Mouse (Mus musculus): ENCODE results near the gene Fgf10.
A peak's percentile ranks its signal among the peaks of the same experiment; 100 is the strongest.

The Fgf10 gene

GRCm38 (mm10) chr13:118669491-118669890 lies at the start of gene Fgf10:
Fgf10 (plus strand) TSS chr13:118669791.
- DNase-seq (ENCODE audit: extremely low spot score, low spot score) = no peak

- DNase-seq (ENCODE audit: extremely low spot score, low spot score) = no peak
These were observed 39.7 kb upstream of the Fgf10 start for GRCm38 (mm10) chr13:118629661-118630428.

GRCm38 (mm10) chr13:118631500-118631899 lies 38.1 kb upstream of the Fgf10 start:
- no peak for DNase-seq (ENCODE audit: extremely low spot score, low spot score)

GRCm38 (mm10) chr13:118636047-118636446 lies 33.5 kb upstream of the Fgf10 start:
- no peak for DNase-seq (ENCODE audit: extremely low spot score, low spot score)

GRCm38 (mm10) chr13:118642585-118642984 lies 27.0 kb upstream of the Fgf10 start:
- no peak for DNase-seq (ENCODE audit: extremely low spot score, low spot score)

- no peak for DNase-seq (ENCODE audit: extremely low spot score, low spot score)
These were observed 26.5 kb upstream of the Fgf10 start for GRCm38 (mm10) chr13:118643138-118643537.

- DNase-seq (ENCODE audit: extremely low spot score, low spot score) = no peak
These were observed 12.6 kb upstream of the Fgf10 start for GRCm38 (mm10) chr13:118656991-118657390.

- DNase-seq (ENCODE audit: extremely low spot score, low spot score) = no peak
These were observed 11.6 kb upstream of the Fgf10 start for GRCm38 (mm10) chr13:118658031-118658430.

GRCm38 (mm10) chr13:118658608-118659326 lies 10.8 kb upstream of the Fgf10 start:
- no peak for DNase-seq (ENCODE audit: extremely low spot score, low spot score)

- no peak for DNase-seq (ENCODE audit: extremely low spot score, low spot score)
These were observed 7.9 kb upstream of the Fgf10 start for GRCm38 (mm10) chr13:118661664-118662063.

GRCm38 (mm10) chr13:118664901-118665300 lies 4.7 kb upstream of the Fgf10 start:
- no peak for DNase-seq (ENCODE audit: extremely low spot score, low spot score)

- no peak for DNase-seq (ENCODE audit: extremely low spot score, low spot score)
These were observed 9.6 kb downstream of the Fgf10 start for GRCm38 (mm10) chr13:118679228-118679627.

GRCm38 (mm10) chr13:118693049-118693448 lies 23.5 kb downstream of the Fgf10 start:
- no peak for DNase-seq (ENCODE audit: extremely low spot score, low spot score)

GRCm38 (mm10) chr13:118695103-118695502 lies 25.5 kb downstream of the Fgf10 start:
- DNase-seq (ENCODE audit: extremely low spot score, low spot score) = no peak

GRCm38 (mm10) chr13:118703727-118704126 lies 34.1 kb downstream of the Fgf10 start:
- no peak for DNase-seq (ENCODE audit: extremely low spot score, low spot score)

- no peak for DNase-seq (ENCODE audit: extremely low spot score, low spot score)
These were observed 36.1 kb downstream of the Fgf10 start for GRCm38 (mm10) chr13:118705716-118706115.

GRCm38 (mm10) chr13:118709912-118710311 lies 40.3 kb downstream of the Fgf10 start:
- no peak for DNase-seq (ENCODE audit: extremely low spot score, low spot score)

- peak; percentile 22 for DNase-seq (ENCODE audit: extremely low spot score, low spot score)
These were observed 44.1 kb downstream of the Fgf10 start for GRCm38 (mm10) chr13:118713626-118714150.

- peak; percentile 72 for DNase-seq (ENCODE audit: extremely low spot score, low spot score)
These were observed 44.9 kb downstream of the Fgf10 start for GRCm38 (mm10) chr13:118714284-118715065.

- DNase-seq (ENCODE audit: extremely low spot score, low spot score) = peak; percentile 66
These were observed 45.8 kb downstream of the Fgf10 start for GRCm38 (mm10) chr13:118715066-118716018.
